Mouse (Mus musculus): ENCODE data around the gene Galk2. TPM values are rescaled to one million over a fixed set of nuclear protein-coding genes. Genes with fewer than 3 reads are reported as not detected.
A peak's percentile ranks its signal among the peaks of the same experiment; 100 is the strongest.

The Galk2 gene
- polyA plus RNA-seq, 1 experiment, result 18.5 TPM

- no peak for TF ChIP-seq CTCF (IDR thresholded peaks at IDR 0.05; ENCODE audit: borderline replicate concordance, control insufficient read depth, extremely low read depth, insufficient read depth, low read length, poor library complexity)
- TF ChIP-seq POLR2A (IDR thresholded peaks at IDR 0.05; ENCODE audit: control insufficient read depth, extremely low read depth, insufficient read depth, low read length, poor library complexity), result no peak
- H3K4me1 ChIP-seq (replicated peaks; ENCODE audit: control insufficient read depth, insufficient read depth, low read length), result no peaks in the 10 kb centered on the region
- DNase-seq, result peak; percentile 43
These were observed 147.2 kb downstream of the Galk2 start for GRCm38 (mm10) chr2:126006088-126006487.

GRCm38 (mm10) chr2:126006742-126007141, 147.8 kb downstream of the Galk2 start:
- no peak overlapping the region for H3K27ac ChIP-seq (ENCODE audit: control insufficient read depth, insufficient read depth, low read length)
- no peaks in the 10 kb centered on the region for H3K27me3 ChIP-seq (ENCODE audit: control insufficient read depth, insufficient read depth, low read length)
- WGBS, result 70% methylated on average over 2 of the region's 2 CpGs
- no peaks in the 10 kb centered on the region for H3K36me3 ChIP-seq (ENCODE audit: control insufficient read depth, insufficient read depth, low read length)
- H3K4me3 ChIP-seq (ENCODE audit: control insufficient read depth, insufficient read depth, low read length), result no peak overlapping the region
- TF ChIP-seq CTCF (IDR thresholded peaks at IDR 0.05; ENCODE audit: borderline replicate concordance, control insufficient read depth, extremely low read depth, insufficient read depth, low read length, poor library complexity) (no peak), POLR2A (IDR thresholded peaks at IDR 0.05; ENCODE audit: control insufficient read depth, extremely low read depth, insufficient read depth, low read length, poor library complexity) (no peak)
- no peak for DNase-seq
- no peaks in the 10 kb centered on the region for H3K4me1 ChIP-seq (replicated peaks; ENCODE audit: control insufficient read depth, insufficient read depth, low read length)

More at GRCm38 (mm10) chr2:126006088-126006487, 147.2 kb downstream of the Galk2 start:
- Histone ChIP-seq H3K36me3 (ENCODE audit: control insufficient read depth, insufficient read depth, low read length) (no peaks in the 10 kb centered on the region), H3K27ac (ENCODE audit: control insufficient read depth, insufficient read depth, low read length) (no peak overlapping the region), H3K27me3 (ENCODE audit: control insufficient read depth, insufficient read depth, low read length) (no peaks in the 10 kb centered on the region), H3K4me3 (ENCODE audit: control insufficient read depth, insufficient read depth, low read length) (no peak overlapping the region)
- WGBS, result 54% methylated on average over 3 of the region's 3 CpGs

GRCm38 (mm10) chr2:126014989-126015710, 156.2 kb downstream of the Galk2 start:
- H3K4me3 ChIP-seq (ENCODE audit: control insufficient read depth, insufficient read depth, low read length), result no peak overlapping the region
- H3K27me3 ChIP-seq (ENCODE audit: control insufficient read depth, insufficient read depth, low read length), result no peaks in the 10 kb centered on the region
- H3K27ac ChIP-seq (ENCODE audit: control insufficient read depth, insufficient read depth, low read length), result no peak overlapping the region
- H3K36me3 ChIP-seq (ENCODE audit: control insufficient read depth, insufficient read depth, low read length), result no peaks in the 10 kb centered on the region
- DNase-seq, result no peak
- TF ChIP-seq CTCF (IDR thresholded peaks at IDR 0.05; ENCODE audit: borderline replicate concordance, control insufficient read depth, extremely low read depth, insufficient read depth, low read length, poor library complexity), result no peak
- no peak for TF ChIP-seq POLR2A (IDR thresholded peaks at IDR 0.05; ENCODE audit: control insufficient read depth, extremely low read depth, insufficient read depth, low read length, poor library complexity)
- WGBS, result 61% methylated on average over 12 of the region's 12 CpGs
- H3K4me1 ChIP-seq (replicated peaks; ENCODE audit: control insufficient read depth, insufficient read depth, low read length), result no peaks in the 10 kb centered on the region

GRCm38 (mm10) chr2:126015763-126016473, 157.0 kb downstream of the Galk2 start:
- TF ChIP-seq CTCF (IDR thresholded peaks at IDR 0.05; ENCODE audit: borderline replicate concordance, control insufficient read depth, extremely low read depth, insufficient read depth, low read length, poor library complexity) (no peak), POLR2A (IDR thresholded peaks at IDR 0.05; ENCODE audit: control insufficient read depth, extremely low read depth, insufficient read depth, low read length, poor library complexity) (no peak)
- no peaks in the 10 kb centered on the region for H3K4me1 ChIP-seq (replicated peaks; ENCODE audit: control insufficient read depth, insufficient read depth, low read length)
- WGBS, result 92% methylated on average over 3 of the region's 3 CpGs
- no peak overlapping the region for H3K27ac ChIP-seq (ENCODE audit: control insufficient read depth, insufficient read depth, low read length)
- H3K4me3 ChIP-seq (ENCODE audit: control insufficient read depth, insufficient read depth, low read length), result no peak overlapping the region
- no peaks in the 10 kb centered on the region for H3K27me3 ChIP-seq (ENCODE audit: control insufficient read depth, insufficient read depth, low read length)
- no peaks in the 10 kb centered on the region for H3K36me3 ChIP-seq (ENCODE audit: control insufficient read depth, insufficient read depth, low read length)
- DNase-seq, result no peak

- DNase-seq, result no peak
- Histone ChIP-seq H3K4me3 (ENCODE audit: control insufficient read depth, insufficient read depth, low read length) (no peak overlapping the region), H3K27ac (ENCODE audit: control insufficient read depth, insufficient read depth, low read length) (no peak overlapping the region), H3K27me3 (ENCODE audit: control insufficient read depth, insufficient read depth, low read length) (no peaks in the 10 kb centered on the region), H3K36me3 (ENCODE audit: control insufficient read depth, insufficient read depth, low read length) (no peaks in the 10 kb centered on the region), H3K4me1 (replicated peaks; ENCODE audit: control insufficient read depth, insufficient read depth, low read length) (no peaks in the 10 kb centered on the region)
- 81% methylated on average over 8 of the region's 8 CpGs for WGBS
- TF ChIP-seq POLR2A (IDR thresholded peaks at IDR 0.05; ENCODE audit: control insufficient read depth, extremely low read depth, insufficient read depth, low read length, poor library complexity), result no peak
- no peak for TF ChIP-seq CTCF (IDR thresholded peaks at IDR 0.05; ENCODE audit: borderline replicate concordance, control insufficient read depth, extremely low read depth, insufficient read depth, low read length, poor library complexity)
These were observed 172.4 kb downstream of the Galk2 start for GRCm38 (mm10) chr2:126031186-126031900.
